Mouse (Mus musculus): ENCODE measurements around the gene Parp3. TPM values are rescaled to one million over a fixed set of nuclear protein-coding genes. Genes with fewer than 3 reads are reported as not detected.
"Not testable (repeated sequence)": the region's sequence is repeated elsewhere in the genome, so short reads cannot be mapped to it uniquely, and the experiment has no call there.

Parp3 gene
- polyA plus RNA-seq (2021), result 58.0 TPM

GRCm38 (mm10) chr9:106476924-106477484, at the start of gene Parp3:
Gene Parp3, minus strand, starts transcription at chr9:106476949.
- H3K27me3 ChIP-seq, result no peaks in the 10 kb centered on the region
- ChIA-PET POLR2A (interaction anchor here (0.7 to 2.0 kb wide), 6 partner anchors 23 to 312 kb away, joined by 3 to 12 read pairs (median 4); partner anchors contain the start of genes Pcbp4 and Rad54l2), CTCF (interaction anchor here (0.6 to 3.7 kb wide), 27 partner anchors 14 to 305 kb away, joined by 3 to 33 read pairs (median 4); partner anchors contain the start of genes Abhd14a, Acy1 and Rpl29)
- TF ChIP-seq CTCF (IDR thresholded peaks at IDR 0.05), result no peak
- in situ Hi-C loops (cut with MboI; ENCODE audit: low pct_unique_long_range_greater_than_20kb), result loop anchor here (5.0 kb wide), 2 partner anchors 40 to 105 kb away; partner anchors contain the start of gene Acy1
- ATAC-seq (peak; percentile 91), DNase-seq (ENCODE audit: low read depth, low spot score) (no peak)

- H3K27me3 ChIP-seq, result peaks cover 21% of the 10 kb centered on the region
- ChIA-PET CTCF (no interaction called here), POLR2A (no interaction called here)
- DNase-seq (ENCODE audit: low read depth, low spot score), result no peak
- no peak for TF ChIP-seq CTCF (IDR thresholded peaks at IDR 0.05)
- no peak for ATAC-seq
- in situ Hi-C loops (cut with MboI; ENCODE audit: low pct_unique_long_range_greater_than_20kb), result no loop called here
Measured at GRCm38 (mm10) chr9:106519909-106520308, 43.2 kb upstream of the Parp3 start.

GRCm38 (mm10) chr9:106519433-106519832, 42.7 kb upstream of the Parp3 start:
- ChIA-PET POLR2A (no interaction called here), CTCF (interaction anchor here (1.2 kb wide), 1 partner anchor 13 kb away, joined by 4 read pairs; no protein-coding TSS in a partner anchor)
- TF ChIP-seq CTCF (IDR thresholded peaks at IDR 0.05), result no peak
- H3K27me3 ChIP-seq, result peaks cover 20% of the 10 kb centered on the region
- in situ Hi-C loops (cut with MboI; ENCODE audit: low pct_unique_long_range_greater_than_20kb), result no loop called here
- DNase-seq (ENCODE audit: low read depth, low spot score) (no peak), ATAC-seq (no peak)

- TF ChIP-seq CTCF (IDR thresholded peaks at IDR 0.05), result no peak
- no peak for ATAC-seq
- H3K27me3 ChIP-seq, result peaks cover 15% of the 10 kb centered on the region
- ChIA-PET POLR2A (no interaction called here), CTCF (no interaction called here)
- in situ Hi-C loops (cut with MboI; ENCODE audit: low pct_unique_long_range_greater_than_20kb), result no loop called here
- no peak for DNase-seq (ENCODE audit: low read depth, low spot score)
Measured at GRCm38 (mm10) chr9:106514273-106514672, 37.5 kb upstream of the Parp3 start, which contains the start of gene Iqcf5. Gene Iqcf5, plus strand, starts transcription at chr9:106514573.

- POLR2A ChIA-PET, result no interaction called here
- in situ Hi-C loops (cut with MboI; ENCODE audit: low pct_unique_long_range_greater_than_20kb), result no loop called here
- H3K27me3 ChIP-seq, result peaks cover 13% of the 10 kb centered on the region
- DNase-seq (ENCODE audit: low read depth, low spot score) (no peak), ATAC-seq (no peak)
- CTCF ChIA-PET, result no interaction called here
- no peak for TF ChIP-seq CTCF (IDR thresholded peaks at IDR 0.05)
Measured at GRCm38 (mm10) chr9:106513566-106513965, 36.8 kb upstream of the Parp3 start.

GRCm38 (mm10) chr9:106512729-106513450, 36.1 kb upstream of the Parp3 start:
- peaks cover 8% of the 10 kb centered on the region for H3K27me3 ChIP-seq
- in situ Hi-C loops (cut with MboI; ENCODE audit: low pct_unique_long_range_greater_than_20kb), result no loop called here
- ChIA-PET CTCF (no interaction called here), POLR2A (interaction anchor here (0.8 to 1.1 kb wide), 2 partner anchors 29 to 102 kb away, joined by 3 read pairs; no protein-coding TSS in a partner anchor)
- DNase-seq (ENCODE audit: low read depth, low spot score), result no peak
- no peak for TF ChIP-seq CTCF (IDR thresholded peaks at IDR 0.05)
- ATAC-seq, result no peak

GRCm38 (mm10) chr9:106509356-106509755, 32.6 kb upstream of the Parp3 start:
- ATAC-seq (no peak), DNase-seq (ENCODE audit: low read depth, low spot score) (no peak)
- ChIA-PET CTCF (no interaction called here), POLR2A (no interaction called here)
- in situ Hi-C loops (cut with MboI; ENCODE audit: low pct_unique_long_range_greater_than_20kb), result no loop called here
- TF ChIP-seq CTCF (IDR thresholded peaks at IDR 0.05), result no peak
- peaks cover 3% of the 10 kb centered on the region for H3K27me3 ChIP-seq

- ChIA-PET CTCF (no interaction called here), POLR2A (no interaction called here)
- ATAC-seq (no peak), DNase-seq (ENCODE audit: low read depth, low spot score) (no peak)
- no peak for TF ChIP-seq CTCF (IDR thresholded peaks at IDR 0.05)
- in situ Hi-C loops (cut with MboI; ENCODE audit: low pct_unique_long_range_greater_than_20kb), result no loop called here
- peaks cover 2% of the 10 kb centered on the region for H3K27me3 ChIP-seq
Measured at GRCm38 (mm10) chr9:106504246-106504645, 27.5 kb upstream of the Parp3 start.

GRCm38 (mm10) chr9:106501846-106502245, 25.1 kb upstream of the Parp3 start:
- no peaks in the 10 kb centered on the region for H3K27me3 ChIP-seq
- ATAC-seq (no peak), DNase-seq (ENCODE audit: low read depth, low spot score) (no peak)
- in situ Hi-C loops (cut with MboI; ENCODE audit: low pct_unique_long_range_greater_than_20kb), result no loop called here
- CTCF ChIA-PET, result no interaction called here
- no peak for TF ChIP-seq CTCF (IDR thresholded peaks at IDR 0.05)
- POLR2A ChIA-PET, result no interaction called here

GRCm38 (mm10) chr9:106499667-106500066, 22.9 kb upstream of the Parp3 start, which contains the start of gene Iqcf1:
Gene Iqcf1, plus strand, starts transcription at chr9:106499967.
- ChIA-PET POLR2A (no interaction called here), CTCF (no interaction called here)
- TF ChIP-seq CTCF (IDR thresholded peaks at IDR 0.05), result no peak
- in situ Hi-C loops (cut with MboI; ENCODE audit: low pct_unique_long_range_greater_than_20kb), result no loop called here
- no peak for DNase-seq (ENCODE audit: low read depth, low spot score)
- no peaks in the 10 kb centered on the region for H3K27me3 ChIP-seq
- no peak for ATAC-seq

- H3K27me3 ChIP-seq; POLR2A ChIA-PET; ATAC-seq; DNase-seq (ENCODE audit: low read depth, low spot score); in situ Hi-C loops (cut with MboI; ENCODE audit: low pct_unique_long_range_greater_than_20kb); CTCF ChIA-PET: not testable (repeated sequence)
Measured at GRCm38 (mm10) chr9:106487602-106488001, 10.9 kb upstream of the Parp3 start.

All from Patski (cell line).